Mouse (Mus musculus): ENCODE data around the gene Hspa12a. TPM values are rescaled to one million over a fixed set of nuclear protein-coding genes. Genes with fewer than 3 reads are reported as not detected.

The Hspa12a gene
- polyA plus RNA-seq, 1 experiment from 2014 or later: 5.1 TPM

DNA sequence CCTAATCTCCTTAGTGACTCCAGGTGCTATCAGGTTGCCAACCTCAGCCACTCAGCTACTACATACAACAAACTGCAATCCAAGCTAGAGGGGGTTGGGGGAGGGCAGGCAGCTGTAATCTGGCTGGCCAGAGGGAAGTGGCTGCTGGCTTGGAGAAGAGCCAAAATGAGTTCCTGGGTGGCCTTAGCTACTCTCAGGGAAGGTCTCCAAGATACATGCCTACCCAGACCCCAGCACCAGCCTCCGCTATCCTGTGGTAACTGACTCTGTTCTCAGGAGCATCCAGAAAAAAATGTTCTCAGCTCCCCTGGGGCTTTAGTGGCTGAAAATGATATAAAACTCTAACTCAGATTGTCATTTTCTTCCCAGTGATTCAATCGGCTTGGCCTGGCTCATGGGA is 64.9 kb downstream of the Hspa12a start:
- Histone ChIP-seq H3K27ac (no peak overlapping the region), H3K9me3 (no peaks in the 10 kb centered on the region), H3K4me3 (replicated peaks) (no peak overlapping the region), H3K36me3 (no peaks in the 10 kb centered on the region), H3K4me1 (replicated peaks) (peaks cover 6% of the 10 kb centered on the region), H3K4me2 (no peak overlapping the region), H3K9ac (replicated peaks) (no peak overlapping the region), H3K27me3 (no peaks in the 10 kb centered on the region)
- ATAC-seq (ENCODE audit: insufficient number of reproducible peaks, insufficient read depth, low FRiP score, low TSS enrichment, low read depth): no peak
- WGBS: 90% methylated on average over 2 of the region's 2 CpGs

GRCm38 (mm10) chr19:58873536-58873935 is 69.9 kb downstream of the Hspa12a start:
- no peak overlapping the region for H3K4me3 ChIP-seq (replicated peaks)
- H3K9ac ChIP-seq (replicated peaks): no peak overlapping the region
- H3K9me3 ChIP-seq: no peaks in the 10 kb centered on the region
- 71% methylated on average over 3 of the region's 3 CpGs for WGBS
- no peak for ATAC-seq (ENCODE audit: insufficient number of reproducible peaks, insufficient read depth, low FRiP score, low TSS enrichment, low read depth)
- H3K27ac ChIP-seq: no peak overlapping the region
- no peaks in the 10 kb centered on the region for H3K27me3 ChIP-seq
- no peaks in the 10 kb centered on the region for H3K36me3 ChIP-seq
- no peak overlapping the region for H3K4me2 ChIP-seq
- peaks cover 4% of the 10 kb centered on the region for H3K4me1 ChIP-seq (replicated peaks)

DNA sequence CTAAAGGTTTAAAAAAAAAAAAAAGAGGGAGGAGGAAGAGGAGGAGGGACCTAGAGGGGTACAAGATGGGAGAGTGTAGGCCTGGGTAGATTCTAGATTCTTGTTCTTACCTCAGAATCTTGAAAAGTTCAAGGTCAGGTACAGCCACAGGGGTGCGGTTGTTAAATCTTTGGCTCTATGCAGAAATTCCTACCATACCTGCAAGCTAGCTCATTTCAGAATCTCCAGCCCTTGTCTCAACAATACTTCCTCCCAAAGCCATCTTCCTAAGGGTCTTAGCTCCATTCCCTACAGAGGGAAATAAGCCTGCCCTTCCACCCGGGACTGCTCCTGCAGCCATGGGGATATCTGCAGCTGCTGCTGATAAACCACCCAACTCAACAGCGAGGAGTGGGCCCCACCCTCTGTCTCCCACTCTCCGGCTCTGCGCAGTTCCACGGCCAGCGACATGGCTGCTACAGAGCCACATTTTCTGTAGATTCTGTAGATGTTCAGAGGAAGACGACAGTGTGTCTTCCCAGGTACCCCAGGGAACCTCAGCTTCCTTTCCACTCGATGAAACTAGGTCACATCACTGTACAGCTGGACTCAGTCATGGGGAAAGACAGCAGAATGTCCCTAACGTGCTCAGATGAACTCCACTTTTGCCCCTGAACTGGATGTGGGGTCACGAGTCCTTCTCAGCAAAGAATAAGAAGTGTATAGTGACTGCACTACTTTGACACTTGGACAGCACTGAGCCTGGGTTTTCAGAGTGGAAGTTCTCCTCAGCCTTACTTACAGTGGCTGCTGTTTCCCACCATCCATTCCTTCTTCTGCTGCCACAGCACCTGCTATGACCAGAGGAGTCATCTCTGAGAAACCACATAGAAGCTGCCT is 70.8 kb downstream of the Hspa12a start:
- Histone ChIP-seq H3K27me3 (no peaks in the 10 kb centered on the region), H3K9ac (replicated peaks) (no peak overlapping the region), H3K36me3 (no peaks in the 10 kb centered on the region), H3K4me3 (replicated peaks) (no peak overlapping the region), H3K27ac (no peak overlapping the region), H3K9me3 (no peaks in the 10 kb centered on the region), H3K4me1 (replicated peaks) (no peaks in the 10 kb centered on the region), H3K4me2 (no peak overlapping the region)
- no peak for ATAC-seq (ENCODE audit: insufficient number of reproducible peaks, insufficient read depth, low FRiP score, low TSS enrichment, low read depth)
- WGBS: 85% methylated on average over 11 of the region's 11 CpGs

DNA sequence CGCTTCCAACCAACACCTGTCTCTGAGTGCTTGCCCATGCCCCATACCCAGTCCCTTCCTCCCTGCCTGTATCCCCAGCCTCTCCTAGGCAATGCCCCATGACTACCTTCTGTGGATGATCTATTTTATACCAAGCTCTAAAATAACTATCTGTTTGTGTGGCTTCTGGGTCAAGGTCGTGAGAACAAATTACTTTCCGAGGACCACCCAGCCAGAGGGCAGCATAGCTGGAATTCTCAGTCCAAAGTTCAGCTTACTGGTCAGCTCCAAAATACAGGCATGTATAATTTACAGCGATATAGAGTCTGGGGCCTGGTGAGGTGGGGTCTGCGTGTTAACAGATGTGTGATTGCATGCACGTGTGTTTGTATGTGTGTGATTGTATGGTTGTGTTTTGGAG is 71.6 kb downstream of the Hspa12a start:
- Histone ChIP-seq H3K9ac (replicated peaks) (no peak overlapping the region), H3K4me2 (no peak overlapping the region), H3K4me1 (replicated peaks) (no peaks in the 10 kb centered on the region), H3K27ac (no peak overlapping the region), H3K36me3 (no peaks in the 10 kb centered on the region), H3K9me3 (no peaks in the 10 kb centered on the region), H3K27me3 (no peaks in the 10 kb centered on the region), H3K4me3 (replicated peaks) (no peak overlapping the region)
- WGBS: 77% methylated on average over 6 of the region's 6 CpGs
- no peak for ATAC-seq (ENCODE audit: insufficient number of reproducible peaks, insufficient read depth, low FRiP score, low TSS enrichment, low read depth)

DNA sequence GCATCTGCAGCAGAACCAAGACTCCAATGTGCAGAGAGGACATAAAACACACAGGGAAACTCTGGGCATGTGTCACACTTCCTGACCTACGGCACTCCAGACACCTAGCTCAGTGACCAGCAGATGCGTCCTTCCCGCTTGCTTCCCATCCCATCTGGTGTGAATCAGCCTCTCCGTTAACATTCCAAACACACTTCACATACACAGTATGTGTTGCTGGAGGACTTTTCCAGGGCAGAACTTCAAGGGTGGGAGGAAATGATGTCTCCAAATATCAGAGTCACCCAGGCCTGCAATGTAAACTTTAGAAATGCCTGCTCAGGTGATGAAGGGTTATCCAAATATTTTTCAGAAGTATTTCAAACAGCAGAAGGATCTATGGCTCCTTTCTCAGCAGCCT is 76.8 kb downstream of the Hspa12a start:
- Histone ChIP-seq H3K4me2 (no peak overlapping the region), H3K36me3 (no peaks in the 10 kb centered on the region), H3K9ac (replicated peaks) (no peak overlapping the region), H3K9me3 (peaks cover 4% of the 10 kb centered on the region; the same call in 1 of the 2 replicates), H3K4me3 (replicated peaks) (no peak overlapping the region), H3K27me3 (peaks cover 8% of the 10 kb centered on the region), H3K27ac (no peak overlapping the region), H3K4me1 (replicated peaks) (peaks cover 12% of the 10 kb centered on the region)
- ATAC-seq (ENCODE audit: insufficient number of reproducible peaks, insufficient read depth, low FRiP score, low TSS enrichment, low read depth): no peak
- 33% methylated on average over 4 of the region's 4 CpGs for WGBS

GRCm38 (mm10) chr19:58865224-58865623 is 78.2 kb downstream of the Hspa12a start:
- no peak overlapping the region for H3K9ac ChIP-seq (replicated peaks)
- peaks cover 4% of the 10 kb centered on the region; the same call in 1 of the 2 replicates for H3K9me3 ChIP-seq
- 24% methylated on average over 5 of the region's 5 CpGs for WGBS
- H3K4me3 ChIP-seq (replicated peaks): no peak overlapping the region
- peaks cover 16% of the 10 kb centered on the region for H3K27me3 ChIP-seq
- no peak overlapping the region for H3K4me2 ChIP-seq
- peaks cover 19% of the 10 kb centered on the region for H3K4me1 ChIP-seq (replicated peaks)
- ATAC-seq (ENCODE audit: insufficient number of reproducible peaks, insufficient read depth, low FRiP score, low TSS enrichment, low read depth): no peak
- H3K27ac ChIP-seq: no peak overlapping the region
- H3K36me3 ChIP-seq: no peaks in the 10 kb centered on the region

GRCm38 (mm10) chr19:58864006-58864573 is 79.4 kb downstream of the Hspa12a start:
- Histone ChIP-seq H3K27me3 (peaks cover 27% of the 10 kb centered on the region), H3K4me3 (replicated peaks) (no peak overlapping the region), H3K4me2 (no peak overlapping the region), H3K36me3 (no peaks in the 10 kb centered on the region), H3K9ac (replicated peaks) (no peak overlapping the region), H3K9me3 (peaks cover 4% of the 10 kb centered on the region; the same call in 1 of the 2 replicates), H3K27ac (no peak overlapping the region), H3K4me1 (replicated peaks) (peaks cover 30% of the 10 kb centered on the region)
- ATAC-seq (ENCODE audit: insufficient number of reproducible peaks, insufficient read depth, low FRiP score, low TSS enrichment, low read depth): no peak
- 94% methylated on average over 1 of the region's 1 CpGs for WGBS

DNA sequence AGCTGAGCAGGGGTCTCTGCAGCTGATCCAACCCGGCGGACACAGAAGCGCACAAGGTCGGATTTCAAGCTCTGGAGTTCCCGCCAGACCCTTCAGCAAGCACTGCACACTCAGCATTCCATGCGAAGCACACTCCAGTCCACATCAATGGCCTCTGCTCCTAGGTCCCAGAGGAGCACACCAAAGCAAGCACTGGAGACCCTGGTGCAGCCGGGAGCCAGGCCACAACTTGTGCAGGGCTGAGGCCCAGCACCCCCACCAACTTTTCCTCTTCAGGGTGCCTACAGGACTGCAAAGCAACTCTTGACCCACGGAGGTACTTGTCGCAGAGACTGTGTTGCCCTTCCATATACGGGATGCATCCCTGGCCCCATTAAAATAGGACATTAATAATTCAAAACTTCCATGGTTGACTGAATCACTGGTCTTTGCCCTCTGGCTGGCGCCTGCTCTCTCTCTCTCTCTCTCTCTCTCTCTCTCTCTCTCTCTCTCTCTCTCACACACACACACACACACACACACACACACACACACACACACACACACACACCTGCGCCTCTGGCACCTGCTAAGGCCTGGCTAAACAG is 82.2 kb downstream of the Hspa12a start:
- Histone ChIP-seq H3K27ac (no peak overlapping the region), H3K9me3 (peaks cover 4% of the 10 kb centered on the region; the same call in 1 of the 2 replicates), H3K9ac (replicated peaks) (no peak overlapping the region; the same call in 1 of the 2 replicates), H3K4me3 (replicated peaks) (peak overlapping the region; percentile 62), H3K27me3 (peaks cover 38% of the 10 kb centered on the region), H3K36me3 (no peaks in the 10 kb centered on the region), H3K4me1 (replicated peaks) (peaks cover 27% of the 10 kb centered on the region), H3K4me2 (peak overlapping the region; percentile 93)
- 20% methylated on average over 12 of the region's 12 CpGs for WGBS
- no peak for ATAC-seq (ENCODE audit: insufficient number of reproducible peaks, insufficient read depth, low FRiP score, low TSS enrichment, low read depth)

GRCm38 (mm10) chr19:58860255-58861173 is 82.9 kb downstream of the Hspa12a start:
- peak overlapping the region; percentile 62 for H3K4me3 ChIP-seq (replicated peaks)
- H3K27ac ChIP-seq: no peak overlapping the region
- peak; percentile 86 for ATAC-seq (ENCODE audit: insufficient number of reproducible peaks, insufficient read depth, low FRiP score, low TSS enrichment, low read depth)

DNA sequence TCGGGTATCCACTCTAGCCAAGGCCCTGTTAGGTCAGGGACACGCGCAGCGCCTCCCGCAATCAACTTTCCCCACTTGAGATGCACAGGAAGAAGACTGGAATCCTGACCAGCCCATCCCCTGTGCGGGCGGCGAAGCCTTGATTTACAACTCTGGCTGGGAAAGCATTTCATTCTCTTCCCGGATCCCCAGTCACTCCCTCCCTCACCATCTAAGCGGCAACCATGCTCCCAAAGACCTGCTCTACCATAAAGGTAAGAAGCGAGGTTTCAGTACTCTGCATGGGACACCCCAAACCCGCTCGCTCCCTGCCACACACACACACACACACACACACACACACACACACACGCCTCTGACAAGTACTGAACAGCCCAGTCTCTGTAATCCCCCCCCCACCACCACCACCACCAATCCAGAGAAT is 83.6 kb downstream of the Hspa12a start:
- peaks cover 38% of the 10 kb centered on the region for H3K27me3 ChIP-seq
- no peaks in the 10 kb centered on the region for H3K36me3 ChIP-seq
- ATAC-seq (ENCODE audit: insufficient number of reproducible peaks, insufficient read depth, low FRiP score, low TSS enrichment, low read depth): peak; percentile 40; the same call in 1 of the 2 replicates
- peaks cover 18% of the 10 kb centered on the region for H3K4me1 ChIP-seq (replicated peaks)
- peak overlapping the region; percentile 93 for H3K4me2 ChIP-seq
- no peak overlapping the region for H3K27ac ChIP-seq
- H3K4me3 ChIP-seq (replicated peaks): peak overlapping the region; percentile 62
- WGBS: 2% methylated on average over 14 of the region's 14 CpGs
- peaks cover 4% of the 10 kb centered on the region; the same call in 1 of the 2 replicates for H3K9me3 ChIP-seq
- peak overlapping the region; percentile 60; the same call in 1 of the 2 replicates for H3K9ac ChIP-seq (replicated peaks)

More at GRCm38 (mm10) chr19:58860255-58861173, 82.9 kb downstream of the Hspa12a start:
- under 1% methylated on average over 46 of the region's 46 CpGs for WGBS
- H3K9me3 ChIP-seq: peaks cover 4% of the 10 kb centered on the region; the same call in 1 of the 2 replicates
- peaks cover 24% of the 10 kb centered on the region for H3K4me1 ChIP-seq (replicated peaks)
- H3K4me2 ChIP-seq: peak overlapping the region; percentile 93
- H3K36me3 ChIP-seq: no peaks in the 10 kb centered on the region
- H3K9ac ChIP-seq (replicated peaks): peak overlapping the region; percentile 60
- H3K27me3 ChIP-seq: peaks cover 38% of the 10 kb centered on the region
